Mouse (Mus musculus): ENCODE measurements at regions not wholly inside any gene's neighbourhood (a gene's known extent, or its start where the extent isn't known, plus 50 kb on each side); places are given as distances from the start of the nearest gene placed in this dataset.

GRCm38 (mm10) chr8:27837903-27838302 lies 390.4 kb downstream of the Poteg start:
- no peak for DNase-seq (ENCODE audit: extremely low spot score in 1 of 2, low spot score in 1 of 2)

GRCm38 (mm10) chr8:27866468-27866995 lies 419.1 kb downstream of the Poteg start:
- no peak for DNase-seq (ENCODE audit: extremely low spot score in 1 of 2, low spot score in 1 of 2)

GRCm38 (mm10) chr8:27868591-27868990 lies 421.1 kb downstream of the Poteg start:
- peak; percentile 4 to 10 for DNase-seq (ENCODE audit: extremely low spot score in 1 of 2, low spot score in 1 of 2)

- DNase-seq (ENCODE audit: extremely low spot score in 1 of 2, low spot score in 1 of 2): no peak
Observed at GRCm38 (mm10) chr8:27877691-27878264, 430.3 kb downstream of the Poteg start.

GRCm38 (mm10) chr8:27889292-27889691 lies 441.8 kb downstream of the Poteg start:
- no peak for DNase-seq (ENCODE audit: extremely low spot score in 1 of 2, low spot score in 1 of 2)

GRCm38 (mm10) chr8:27894325-27894724 lies 446.9 kb downstream of the Poteg start:
- DNase-seq (ENCODE audit: extremely low spot score in 1 of 2, low spot score in 1 of 2): no peak

GRCm38 (mm10) chr8:27900115-27900514 lies 452.6 kb downstream of the Poteg start:
- no peak for DNase-seq (ENCODE audit: extremely low spot score in 1 of 2, low spot score in 1 of 2)

- DNase-seq (ENCODE audit: extremely low spot score in 1 of 2, low spot score in 1 of 2): no peak
Observed at GRCm38 (mm10) chr8:27903796-27904195, 456.3 kb downstream of the Poteg start.

GRCm38 (mm10) chr8:27909347-27909945 lies 462.0 kb downstream of the Poteg start:
- DNase-seq (ENCODE audit: extremely low spot score in 1 of 2, low spot score in 1 of 2): no peak

GRCm38 (mm10) chr8:27938559-27939492 lies 491.4 kb downstream of the Poteg start:
- DNase-seq (ENCODE audit: extremely low spot score in 1 of 2, low spot score in 1 of 2): no peak

- DNase-seq (ENCODE audit: extremely low spot score in 1 of 2, low spot score in 1 of 2): no peak
Observed at GRCm38 (mm10) chr8:27955000-27955399, 507.5 kb downstream of the Poteg start.

GRCm38 (mm10) chr8:27980920-27981319 lies 533.5 kb downstream of the Poteg start:
- no peak for DNase-seq (ENCODE audit: extremely low spot score in 1 of 2, low spot score in 1 of 2)

GRCm38 (mm10) chr8:27981769-27982168 lies 534.3 kb downstream of the Poteg start:
- no peak for DNase-seq (ENCODE audit: extremely low spot score in 1 of 2, low spot score in 1 of 2)

- DNase-seq (ENCODE audit: extremely low spot score in 1 of 2, low spot score in 1 of 2): no peak
Observed at GRCm38 (mm10) chr8:28012849-28013248, 565.4 kb downstream of the Poteg start.

Measured in layer of hippocampus, postnatal 25 days (tissue).